In genomic region chr12:4679971-4680370, GRCm38 (mm10) we compare ENCODE assay signal across 7 mouse cellular contexts. TPM values are rescaled to one million over a fixed set of nuclear protein-coding genes. Genes with fewer than 3 reads are reported as not detected.
DNase-seq lines count a peak whose midpoint lies in the region.

No protein-coding gene starts in this region.

- intact Hi-C loops in gastrocnemius, postnatal 36 days (cut with DNase I): loop anchor here (10.0 kb wide), 1 partner anchor 285 kb away; no protein-coding TSS in a partner anchor

- peak; percentile 72 to 77 for DNase-seq in right cerebral cortex, adult 2 months (ENCODE audit: low spot score in 2 of 2)
- DNase-seq in right cerebral cortex, postnatal 14 days: no peak
- DNase-seq in frontal cortex, postnatal 14 days (ENCODE audit: low spot score in 2 of 2): peak; percentile 43 to 59
- peak; percentile 79 to 87 for DNase-seq in left cerebral cortex, adult 9 months (ENCODE audit: low spot score in 2 of 2)
- peak; percentile 94 for DNase-seq in telencephalon, adult 2 months (ENCODE audit: low read depth, low spot score)
- DNase-seq in gastrocnemius, postnatal 36 days: no peak
- no peak for DNase-seq in adrenal gland, postnatal 4 days (ENCODE audit: low spot score in 2 of 2)

RNA-seq across cellular contexts. Expression of gene Fam228a, which starts 58.3 kb away (rescaled TPM):
- total RNA-seq in gastrocnemius, postnatal 36 days (2021): not detected
- total RNA-seq in adrenal gland, postnatal 4 days (2021): under 1 TPM; 0.34 to 0.39 TPM

Comparison
In these comparisons a context has a peak if more than half of its experiments do, and no peak if none do; other contexts are left out.
1. DNase-seq: peak in right cerebral cortex, adult 2 months (2 of 2), frontal cortex, postnatal 14 days (2 of 2), left cerebral cortex, adult 9 months (2 of 2) and telencephalon, adult 2 months (single experiment); none in right cerebral cortex, postnatal 14 days (single experiment), gastrocnemius, postnatal 36 days (0 of 2) and adrenal gland, postnatal 4 days (0 of 2).